Mouse (Mus musculus): ENCODE measurements around the gene Fam104a. TPM values are rescaled to one million over a fixed set of nuclear protein-coding genes. Genes with fewer than 3 reads are reported as not detected.
"Not testable (repeated sequence)": the region's sequence is repeated elsewhere in the genome, so short reads cannot be mapped to it uniquely, and the experiment has no call there.

The Fam104a gene
- polyA plus RNA-seq, 1 experiment from 2014 or later = 58.5 TPM

DNA sequence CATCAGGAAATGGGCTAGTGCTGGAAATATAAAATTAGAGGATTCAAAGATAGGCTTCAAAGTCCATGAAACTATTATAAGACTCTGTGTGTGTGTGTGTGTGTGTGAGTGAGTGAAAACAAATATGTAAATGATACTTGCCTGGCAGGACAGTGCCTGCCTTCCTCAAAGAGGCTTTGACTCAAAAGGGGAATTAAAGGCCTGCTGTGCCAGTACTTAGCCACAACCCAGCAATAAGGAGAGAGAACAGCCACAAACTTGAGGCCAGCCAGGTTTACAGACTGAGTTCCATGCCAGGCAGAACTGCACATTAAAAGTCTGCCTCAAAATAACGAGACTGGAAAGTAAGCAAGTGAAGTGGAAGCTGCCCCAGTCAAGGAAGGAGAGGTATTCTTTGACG is 7.1 kb downstream of the Fam104a start:
- Histone ChIP-seq H3K4me1 (peaks cover 58% of the 10 kb centered on the region), H3K9me3 (replicated peaks) (no peaks in the 10 kb centered on the region), H3K36me3 (peaks cover 78% of the 10 kb centered on the region), H3K9ac (no peak overlapping the region), H3K27me3 (replicated peaks) (no peaks in the 10 kb centered on the region), H3K27ac (no peak overlapping the region), H3K4me2 (no peak overlapping the region), H3K4me3 (no peak overlapping the region)
- WGBS (ENCODE audit: insufficient replicate concordance) = 89% methylated on average over 2 of the region's 2 CpGs
- no peak for ATAC-seq

DNA sequence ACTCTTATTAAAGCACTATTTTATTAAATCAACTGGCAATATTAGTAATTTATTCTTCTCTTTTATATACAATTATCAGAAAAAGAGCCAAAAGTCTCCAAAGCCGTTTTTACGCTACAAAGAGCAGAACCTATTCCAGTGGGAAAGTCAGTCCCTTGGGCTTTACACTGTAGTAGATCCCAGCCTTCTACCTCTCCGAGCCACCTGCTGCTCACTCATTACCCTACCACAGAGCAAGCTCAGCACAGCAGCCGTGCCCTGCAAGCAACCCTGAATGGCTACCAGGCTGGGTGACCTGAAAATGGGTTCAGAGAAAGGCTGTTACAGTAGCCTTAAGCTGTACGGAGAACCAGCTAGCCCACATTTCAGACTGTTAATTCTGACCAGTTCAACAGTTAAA is 9.4 kb downstream of the Fam104a start:
- 93% methylated on average over 5 of the region's 5 CpGs for WGBS (ENCODE audit: insufficient replicate concordance)
- H3K9me3 ChIP-seq (replicated peaks) = no peaks in the 10 kb centered on the region
- H3K9ac ChIP-seq = no peak overlapping the region
- no peak overlapping the region for H3K4me2 ChIP-seq
- no peak overlapping the region for H3K4me3 ChIP-seq
- peaks cover 94% of the 10 kb centered on the region for H3K36me3 ChIP-seq
- no peaks in the 10 kb centered on the region for H3K27me3 ChIP-seq (replicated peaks)
- H3K4me1 ChIP-seq = peaks cover 54% of the 10 kb centered on the region
- H3K27ac ChIP-seq = no peak overlapping the region
- ATAC-seq = no peak

GRCm38 (mm10) chr11:113673614-113674013 is 10.3 kb downstream of the Fam104a start:
- no peaks in the 10 kb centered on the region for H3K27me3 ChIP-seq (replicated peaks)
- no peak overlapping the region for H3K4me3 ChIP-seq
- 91% methylated on average over 4 of the region's 4 CpGs for WGBS (ENCODE audit: insufficient replicate concordance)
- H3K4me1 ChIP-seq = peaks cover 54% of the 10 kb centered on the region
- no peak overlapping the region; the same call in 1 of the 2 replicates for H3K9ac ChIP-seq
- no peak overlapping the region for H3K4me2 ChIP-seq
- no peaks in the 10 kb centered on the region for H3K9me3 ChIP-seq (replicated peaks)
- no peak overlapping the region for H3K27ac ChIP-seq
- H3K36me3 ChIP-seq = peaks cover 99% of the 10 kb centered on the region
- no peak for ATAC-seq

- Histone ChIP-seq H3K27ac (peak overlapping the region; percentile 20; the same call in 1 of the 2 replicates), H3K36me3 (peaks cover 92% of the 10 kb centered on the region), H3K27me3 (replicated peaks) (no peaks in the 10 kb centered on the region), H3K4me2 (no peak overlapping the region), H3K4me3 (no peak overlapping the region), H3K9me3 (replicated peaks) (no peaks in the 10 kb centered on the region), H3K4me1 (peaks cover 69% of the 10 kb centered on the region), H3K9ac (peak overlapping the region; percentile 31; the same call in 1 of the 2 replicates)
- WGBS (ENCODE audit: insufficient replicate concordance) = 37% methylated on average over 4 of the region's 4 CpGs
- peak; percentile 22; the same call in 1 of the 2 replicates for ATAC-seq
Observed at GRCm38 (mm10) chr11:113669711-113670110, 14.2 kb downstream of the Fam104a start.

DNA sequence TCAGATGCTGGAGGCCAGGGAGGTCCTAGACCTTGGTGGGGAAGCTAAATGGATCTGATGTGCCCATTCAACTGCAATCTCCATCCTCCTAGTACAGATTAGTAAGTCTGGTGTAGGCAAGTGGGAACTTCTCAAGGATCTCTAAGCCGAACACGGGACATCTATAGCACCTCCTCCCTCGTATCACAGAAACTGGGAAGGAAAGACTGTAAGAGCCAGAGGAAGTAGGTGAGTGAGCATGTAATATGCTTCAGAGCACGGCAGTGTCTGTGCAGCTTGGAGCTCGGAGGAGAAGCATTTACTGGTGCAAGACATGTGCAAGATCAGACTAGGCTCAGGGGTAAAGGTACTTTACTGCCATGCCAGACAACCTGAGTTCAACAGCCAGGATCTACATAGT is 15.1 kb downstream of the Fam104a start:
- peaks cover 92% of the 10 kb centered on the region for H3K36me3 ChIP-seq
- WGBS (ENCODE audit: insufficient replicate concordance) = 83% methylated on average over 5 of the region's 5 CpGs
- H3K27ac ChIP-seq = peak overlapping the region; percentile 84; the same call in 1 of the 2 replicates
- peaks cover 69% of the 10 kb centered on the region for H3K4me1 ChIP-seq
- no peaks in the 10 kb centered on the region for H3K27me3 ChIP-seq (replicated peaks)
- no peak overlapping the region for H3K9ac ChIP-seq
- no peaks in the 10 kb centered on the region for H3K9me3 ChIP-seq (replicated peaks)
- no peak overlapping the region for H3K4me2 ChIP-seq
- no peak overlapping the region for H3K4me3 ChIP-seq
- no peak for ATAC-seq

DNA sequence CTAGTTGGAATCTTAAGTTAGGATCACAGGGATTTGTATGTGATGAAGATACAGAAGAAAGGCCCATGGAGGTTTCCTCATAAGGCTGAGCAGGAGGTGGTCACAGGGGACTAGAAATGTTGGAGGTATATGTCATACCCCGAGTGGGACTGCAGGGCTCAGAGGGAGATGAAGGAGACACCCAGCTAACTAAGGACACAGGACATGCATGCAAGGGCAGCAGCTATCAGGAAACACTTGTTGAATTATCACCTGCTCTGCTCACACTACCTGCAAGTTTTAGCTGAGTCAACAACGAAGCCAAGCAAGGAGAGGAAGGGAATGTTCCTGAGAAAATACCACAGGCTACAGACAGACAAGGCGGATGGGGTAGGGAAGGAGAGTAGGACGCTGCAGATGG is 16.3 kb downstream of the Fam104a start:
- no peak overlapping the region for H3K4me2 ChIP-seq
- peak overlapping the region; percentile 84 for H3K27ac ChIP-seq
- H3K4me3 ChIP-seq = no peak overlapping the region
- peak overlapping the region; percentile 23; the same call in 1 of the 2 replicates for H3K9ac ChIP-seq
- peaks cover 64% of the 10 kb centered on the region for H3K4me1 ChIP-seq
- ATAC-seq = no peak
- WGBS (ENCODE audit: insufficient replicate concordance) = 73% methylated on average over 4 of the region's 4 CpGs
- H3K36me3 ChIP-seq = peaks cover 92% of the 10 kb centered on the region
- no peaks in the 10 kb centered on the region for H3K9me3 ChIP-seq (replicated peaks)
- H3K27me3 ChIP-seq (replicated peaks) = no peaks in the 10 kb centered on the region

DNA sequence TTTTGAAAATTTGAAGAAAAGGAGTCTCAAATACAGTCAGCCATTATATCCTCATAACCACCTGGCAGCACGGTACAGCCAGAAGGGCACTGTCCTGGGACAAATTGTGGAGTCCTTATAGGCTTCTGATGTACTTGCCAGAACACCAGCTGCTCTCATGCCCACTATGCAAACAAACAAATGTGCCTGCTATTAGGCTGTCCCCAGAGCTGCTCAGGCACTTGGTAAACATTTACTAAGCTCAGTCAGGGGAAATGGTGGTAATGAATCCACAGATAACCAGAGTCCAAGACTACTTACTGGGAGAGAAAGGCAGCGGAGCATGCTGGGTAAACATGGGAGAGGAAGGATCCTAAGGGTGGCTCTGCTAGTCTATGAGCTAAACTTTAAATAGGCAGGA is 16.8 kb downstream of the Fam104a start:
- ATAC-seq = no peak
- no peaks in the 10 kb centered on the region for H3K27me3 ChIP-seq (replicated peaks)
- peaks cover 92% of the 10 kb centered on the region for H3K36me3 ChIP-seq
- H3K27ac ChIP-seq = peak overlapping the region; percentile 84
- H3K4me1 ChIP-seq = peaks cover 59% of the 10 kb centered on the region
- no peak overlapping the region for H3K4me3 ChIP-seq
- 0 out of 2 replicates have a peak overlapping the region, but pooled peaks have one; percentile 0 for H3K9ac ChIP-seq
- H3K4me2 ChIP-seq = peak overlapping the region; percentile 61
- 71% methylated on average over 2 of the region's 2 CpGs for WGBS (ENCODE audit: insufficient replicate concordance)
- H3K9me3 ChIP-seq (replicated peaks) = no peaks in the 10 kb centered on the region

GRCm38 (mm10) chr11:113666648-113667047 is 17.3 kb downstream of the Fam104a start:
- peak overlapping the region; percentile 19; the same call in 1 of the 2 replicates for H3K4me3 ChIP-seq
- ATAC-seq = peak; percentile 44
- peak overlapping the region; percentile 43; the same call in 1 of the 2 replicates for H3K9ac ChIP-seq
- peaks cover 59% of the 10 kb centered on the region for H3K4me1 ChIP-seq
- peak overlapping the region; percentile 61 for H3K4me2 ChIP-seq
- H3K36me3 ChIP-seq = peaks cover 92% of the 10 kb centered on the region
- WGBS (ENCODE audit: insufficient replicate concordance) = 37% methylated on average over 10 of the region's 10 CpGs
- no peaks in the 10 kb centered on the region for H3K27me3 ChIP-seq (replicated peaks)
- no peaks in the 10 kb centered on the region for H3K9me3 ChIP-seq (replicated peaks)
- peak overlapping the region; percentile 84 for H3K27ac ChIP-seq

- Histone ChIP-seq H3K36me3 (peaks cover 92% of the 10 kb centered on the region), H3K4me2 (peak overlapping the region; percentile 61), H3K27ac (peak overlapping the region; percentile 84), H3K9me3 (replicated peaks) (no peaks in the 10 kb centered on the region), H3K4me3 (peak overlapping the region; percentile 19; the same call in 1 of the 2 replicates), H3K4me1 (peaks cover 54% of the 10 kb centered on the region), H3K27me3 (replicated peaks) (no peaks in the 10 kb centered on the region), H3K9ac (peak overlapping the region; percentile 43; the same call in 1 of the 2 replicates)
- WGBS (ENCODE audit: insufficient replicate concordance) = 44% methylated on average over 6 of the region's 6 CpGs
- ATAC-seq = peak; percentile 72
Observed at GRCm38 (mm10) chr11:113666205-113666604, 17.8 kb downstream of the Fam104a start.

- Histone ChIP-seq H3K27me3 (replicated peaks) (no peaks in the 10 kb centered on the region), H3K4me1 (peaks cover 37% of the 10 kb centered on the region), H3K27ac (no peak overlapping the region), H3K36me3 (peaks cover 93% of the 10 kb centered on the region), H3K4me3 (no peak overlapping the region), H3K9ac (no peak overlapping the region), H3K4me2 (no peak overlapping the region), H3K9me3 (replicated peaks) (no peaks in the 10 kb centered on the region)
- WGBS (ENCODE audit: insufficient replicate concordance) = 81% methylated on average over 2 of the region's 2 CpGs
- no peak for ATAC-seq
Observed at GRCm38 (mm10) chr11:113664279-113664678, 19.7 kb downstream of the Fam104a start.

DNA sequence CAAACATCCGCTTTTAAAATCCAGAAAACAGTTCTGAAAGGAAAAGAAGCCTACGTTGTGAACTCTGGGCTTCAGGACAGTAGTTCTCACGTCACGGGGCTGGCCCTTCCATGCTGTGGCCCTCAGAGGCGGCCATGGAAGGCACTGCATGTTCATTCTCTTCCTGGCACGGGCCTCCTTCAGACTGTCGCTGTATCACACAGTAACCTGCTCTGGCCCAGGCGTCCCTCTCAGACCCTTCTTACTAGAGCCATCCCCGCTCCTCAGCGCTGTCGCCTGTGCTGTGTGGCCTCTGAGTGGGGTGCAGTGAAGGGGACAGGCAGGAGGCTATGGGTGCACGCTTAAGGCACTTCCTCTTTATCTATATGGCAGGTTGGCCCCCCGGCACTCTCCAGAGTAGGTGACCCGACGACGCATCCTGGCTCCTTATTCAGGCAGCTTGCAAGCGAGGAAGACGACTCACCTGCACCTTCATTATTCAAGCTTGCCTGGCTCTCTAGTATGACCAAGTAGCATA is 22.1 kb downstream of the Fam104a start:
- Histone ChIP-seq H3K9me3 (replicated peaks) (no peaks in the 10 kb centered on the region), H3K27me3 (replicated peaks) (no peaks in the 10 kb centered on the region), H3K4me2 (no peak overlapping the region), H3K9ac (no peak overlapping the region), H3K36me3 (peaks cover 93% of the 10 kb centered on the region), H3K4me1 (peaks cover 13% of the 10 kb centered on the region), H3K4me3 (no peak overlapping the region), H3K27ac (no peak overlapping the region)
- 84% methylated on average over 18 of the region's 18 CpGs for WGBS (ENCODE audit: insufficient replicate concordance)
- ATAC-seq = no peak

- Histone ChIP-seq H3K36me3 (peaks cover 98% of the 10 kb centered on the region), H3K9ac (no peak overlapping the region), H3K9me3 (replicated peaks) (no peaks in the 10 kb centered on the region), H3K4me1 (peaks cover 4% of the 10 kb centered on the region; the same call in 1 of the 2 replicates), H3K27me3 (replicated peaks) (no peaks in the 10 kb centered on the region), H3K4me2 (no peak overlapping the region), H3K27ac (no peak overlapping the region), H3K4me3 (no peak overlapping the region)
- 92% methylated on average over 11 of the region's 11 CpGs for WGBS (ENCODE audit: insufficient replicate concordance)
- ATAC-seq = no peak
Observed at GRCm38 (mm10) chr11:113660940-113661339, 23.0 kb downstream of the Fam104a start.

DNA sequence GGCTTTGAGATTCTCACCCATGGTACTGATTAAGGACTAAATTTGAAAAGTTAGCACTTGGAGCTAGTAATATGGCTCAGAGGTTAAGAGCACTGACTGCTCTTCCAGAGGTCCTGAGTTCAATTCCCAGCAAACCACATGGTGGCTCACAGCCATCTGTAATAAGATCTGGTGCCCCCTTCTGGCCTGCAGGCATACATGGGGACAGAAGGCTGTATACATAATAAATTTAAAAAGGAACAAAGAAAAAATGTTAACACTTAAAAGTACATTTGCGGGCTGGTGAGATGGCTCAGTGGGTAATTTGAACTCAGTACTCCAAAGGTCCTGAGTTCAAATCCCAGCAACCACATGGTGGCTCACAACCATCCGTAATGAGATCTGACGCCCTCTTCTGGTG is 23.7 kb downstream of the Fam104a start:
- H3K9me3 ChIP-seq (replicated peaks); ATAC-seq; H3K9ac ChIP-seq; H3K4me1 ChIP-seq; H3K4me2 ChIP-seq; H3K27ac ChIP-seq; H3K4me3 ChIP-seq; H3K27me3 ChIP-seq (replicated peaks): not testable (repeated sequence)
- WGBS (ENCODE audit: insufficient replicate concordance) = 84% methylated on average over 3 of the region's 3 CpGs
- peaks cover 100% of the 10 kb centered on the region for H3K36me3 ChIP-seq
